Mouse (Mus musculus): ENCODE data around the gene Npnt.

- TF ChIP-seq CTCF (IDR thresholded peaks at IDR 0.05; ENCODE audit: low read depth) (no peak), EP300 (optimal IDR thresholded peaks at IDR 0.05) (no peak)
Measured at GRCm38 (mm10) chr3:132873251-132873650, 76.8 kb downstream of the Npnt start.

All from stomach, postnatal 0 days (tissue).